Comparison of ENCODE assay signal across 17 mouse cellular contexts in the genomic region with DNA sequence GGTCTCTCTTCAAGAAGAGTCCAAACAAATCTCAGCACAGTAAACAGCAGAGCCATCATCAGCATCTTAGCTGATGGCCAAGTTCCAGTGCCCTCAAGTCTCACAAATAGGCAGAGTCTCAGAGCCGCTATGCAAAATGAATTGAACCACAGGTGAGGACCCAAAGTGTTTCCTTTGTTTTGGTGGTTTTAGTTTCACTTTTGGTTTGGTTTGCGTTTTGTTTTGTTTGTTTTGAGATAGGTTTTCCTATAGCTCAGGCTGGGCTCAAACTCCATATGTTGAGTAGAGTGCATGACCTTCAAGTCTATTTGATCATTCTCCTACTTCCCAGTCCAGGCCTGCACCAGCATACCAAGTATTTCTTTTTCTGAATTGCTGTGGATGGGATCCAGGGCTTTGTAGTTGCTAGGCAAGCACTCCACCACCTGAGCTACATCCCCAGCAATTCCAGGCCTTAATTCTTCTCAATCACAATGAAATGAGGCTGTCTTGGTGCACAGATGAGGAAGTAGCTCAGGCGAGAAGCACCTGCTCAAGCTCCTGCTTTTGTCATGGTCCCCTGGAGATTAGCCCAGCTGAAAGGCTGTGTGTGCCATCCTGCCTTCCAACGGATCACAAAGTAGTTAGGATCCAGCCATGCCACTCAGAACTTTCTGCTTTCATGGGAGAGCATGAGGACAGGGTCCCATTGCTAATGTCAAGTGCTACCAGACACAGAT. TPM values are rescaled to one million over a fixed set of nuclear protein-coding genes. Genes with fewer than 3 reads are reported as not detected.
DNase-seq lines count a peak whose midpoint lies in the region; ATAC-seq lines count a peak whose summit lies in the region.
"Had no signal": no experiment of that assay in that cellular context is flagged by ENCODE, and none has a peak within 500 bp of the region (broad histone marks: within the 10 kb centered on the region; RNA-seq: fewer than 3 reads in every experiment).

No protein-coding gene starts in this region.

- H3K4me1 ChIP-seq in megakaryocyte, embryonic 14.5 days, result peaks cover 17% of the 10 kb centered on the region
- H3K4me1 ChIP-seq: embryonic facial prominence, embryonic 13.5 days; hindbrain, embryonic 12.5 days; limb, embryonic 12.5 days had no signal

- ATAC-seq in monocyte, adult 5-6 weeks (replicated peaks; ENCODE audit: insufficient number of reproducible peaks, low FRiP score, low TSS enrichment, poor library complexity, severe bottlenecking), result no peak

- peaks cover 3% of the 10 kb centered on the region for H3K9me3 ChIP-seq in megakaryocyte, embryonic 14.5 days
- H3K9me3 ChIP-seq: embryonic facial prominence, embryonic 13.5 days; heart, embryonic 13.5 days; hindbrain, embryonic 12.5 days; limb, embryonic 12.5 days; lung, embryonic 15.5 days had no signal

- H3K27me3 ChIP-seq in megakaryocyte, embryonic 14.5 days (replicated peaks), result peaks cover 3% of the 10 kb centered on the region
- H3K27me3 ChIP-seq: lung, embryonic 15.5 days had no signal

- no peaks in the 10 kb centered on the region for H3K36me3 ChIP-seq in megakaryocyte, embryonic 14.5 days (replicated peaks; ENCODE audit: low read length)
- H3K36me3 ChIP-seq: embryonic facial prominence, embryonic 13.5 days; heart, embryonic 13.5 days; hindbrain, embryonic 12.5 days; limb, embryonic 12.5 days; lung, embryonic 15.5 days had no signal

- peak overlapping the region; percentile 74 for H3K4me3 ChIP-seq in megakaryocyte, embryonic 14.5 days (replicated peaks)
- H3K4me3 ChIP-seq: embryonic facial prominence, embryonic 13.5 days; heart, embryonic 13.5 days; hindbrain, embryonic 12.5 days; limb, embryonic 12.5 days; lung, embryonic 15.5 days had no signal

- peak; percentile 16 to 24 for DNase-seq in spleen, postnatal 36 days (ENCODE audit: low spot score in 2 of 2)
- no peak for DNase-seq in spleen, postnatal 14 days (ENCODE audit: low spot score in 2 of 2)
- peak; percentile 26 for DNase-seq in T-cell, adult 2 months (ENCODE audit: low spot score)
- no peak for DNase-seq in layer of hippocampus, postnatal 10 days (ENCODE audit: low spot score in 2 of 2)
- no peak for DNase-seq in lung, postnatal 4 days
- DNase-seq: cerebellum, postnatal 25 days; gastrocnemius, postnatal 10 days; kidney, adult 8-10 months; layer of hippocampus, adult 9-11 months; midbrain, embryonic 14.5 days had no signal

RNA-seq across cellular contexts. Expression of a gene that starts 5.1 kb away (rescaled TPM):
- 1.3 and 4.1 TPM in 2 replicates for polyA plus RNA-seq in megakaryocyte, embryonic 14.5 days (2012; ENCODE audit: insufficient read depth, low replicate concordance)
- 10 to 100 TPM; 69.1 TPM for total RNA-seq in layer of hippocampus, postnatal 10 days (2021)
- total RNA-seq in monocyte, adult 5-6 weeks (2017), result 10.7 to 24.7 TPM (median 15.0 TPM) in 3 replicates

Comparison
In these comparisons a context has a peak if more than half of its experiments do, and no peak if none do; other contexts are left out.
1. DNase-seq: peak in spleen, postnatal 36 days (2 of 2) and T-cell, adult 2 months (single experiment); none in spleen, postnatal 14 days (0 of 2), layer of hippocampus, postnatal 10 days (0 of 2) and lung, postnatal 4 days (0 of 2).